Mouse (Mus musculus): ENCODE results near the gene Trpm1. TPM values are rescaled to one million over a fixed set of nuclear protein-coding genes. Genes with fewer than 3 reads are reported as not detected.

The Trpm1 gene
- polyA plus RNA-seq, 1 experiment from 2014 or later, result 0.47 TPM

DNA sequence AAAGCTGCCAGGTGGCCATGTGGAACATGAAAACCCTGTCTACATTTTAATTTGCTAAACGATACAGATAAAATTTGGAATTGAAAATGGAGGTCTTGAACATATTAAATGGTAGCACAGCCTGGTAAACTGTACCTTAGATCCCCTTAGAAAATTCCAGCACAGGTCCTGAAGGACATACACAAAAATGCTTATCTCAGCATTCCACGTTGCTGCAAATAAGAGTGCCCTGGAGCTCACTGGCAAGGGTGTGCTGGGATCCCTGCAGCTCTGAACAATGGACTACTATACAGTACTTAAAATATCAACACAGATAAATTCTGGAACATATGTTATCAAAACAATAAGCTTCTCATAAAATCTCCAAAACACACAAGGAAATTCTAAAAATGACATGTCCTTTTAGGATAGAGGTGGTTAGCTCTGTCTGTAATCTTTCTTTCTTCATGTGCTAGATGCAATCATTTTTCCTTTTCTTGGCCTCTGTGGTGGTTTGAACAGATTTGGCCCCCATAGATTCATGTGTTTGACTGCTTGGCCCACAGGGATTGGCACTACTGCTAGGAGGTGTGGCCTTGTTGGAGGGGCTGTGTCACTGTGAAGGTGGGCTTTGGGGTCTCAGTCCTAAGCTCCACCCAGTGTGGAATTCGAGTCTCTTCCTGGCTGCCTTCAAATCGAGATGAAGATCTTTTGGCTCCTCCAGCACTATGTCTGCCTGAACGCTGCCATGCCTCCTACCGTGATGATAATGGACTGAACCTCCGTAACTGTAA is 3.5 kb downstream of the Trpm1 start:
- H3K4me3 ChIP-seq (replicated peaks), result no peak overlapping the region

DNA sequence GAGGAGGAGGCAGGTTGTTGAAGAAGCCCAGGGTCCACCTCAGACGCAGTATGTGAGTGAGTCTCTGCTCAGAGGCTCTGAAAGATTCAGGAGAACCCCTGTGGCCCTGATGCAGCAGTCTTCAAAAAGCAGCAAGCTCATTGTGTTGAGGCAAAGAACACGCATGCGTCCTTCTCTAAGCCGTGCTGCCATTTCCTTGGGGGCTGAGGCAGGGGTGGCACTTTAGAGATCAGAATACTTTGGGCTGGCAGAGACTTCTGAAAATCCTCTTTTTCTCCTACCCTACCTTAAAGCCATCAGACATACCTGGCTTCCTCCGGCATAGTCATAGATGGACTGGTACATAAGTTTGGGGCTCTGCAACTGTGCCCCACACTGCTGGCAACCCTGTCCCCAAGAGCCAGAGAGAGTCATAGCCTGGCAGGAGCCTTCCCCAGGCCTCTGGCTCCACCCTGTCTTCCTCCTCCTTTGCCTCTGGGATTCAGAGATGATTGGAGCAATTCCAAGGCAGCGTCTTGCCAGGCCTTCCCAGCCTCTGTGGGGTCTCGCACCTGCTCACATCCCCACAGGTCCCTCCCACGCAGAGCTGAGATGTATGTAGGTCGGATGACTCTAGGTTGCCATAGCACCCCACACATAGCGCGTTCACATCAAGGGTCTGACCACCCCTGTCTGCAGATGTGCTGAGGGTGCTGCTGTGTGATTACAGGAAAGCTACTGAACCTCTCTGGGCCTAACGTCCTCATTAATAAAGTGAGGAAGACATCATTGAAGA is 4.8 kb downstream of the Trpm1 start:
- Histone ChIP-seq H3K36me3 (no peaks in the 10 kb centered on the region), H3K4me3 (replicated peaks) (no peak overlapping the region), H3K4me2 (replicated peaks) (no peak overlapping the region), H3K9me3 (no peaks in the 10 kb centered on the region), H3K9ac (replicated peaks) (no peak overlapping the region), H3K27ac (no peak overlapping the region), H3K27me3 (no peaks in the 10 kb centered on the region), H3K4me1 (replicated peaks) (peaks cover 42% of the 10 kb centered on the region)
- ATAC-seq, result no peak
- 69% methylated on average over 12 of the region's 12 CpGs for WGBS

More for the DNA sequence above, 3.5 kb downstream of the Trpm1 start:
- ATAC-seq, result no peak
- Histone ChIP-seq H3K27ac (no peak overlapping the region), H3K36me3 (no peaks in the 10 kb centered on the region), H3K4me2 (replicated peaks) (no peak overlapping the region), H3K4me1 (replicated peaks) (peaks cover 28% of the 10 kb centered on the region), H3K27me3 (no peaks in the 10 kb centered on the region), H3K9ac (replicated peaks) (no peak overlapping the region), H3K9me3 (no peaks in the 10 kb centered on the region)
- WGBS, result 76% methylated on average over 7 of the region's 7 CpGs

DNA sequence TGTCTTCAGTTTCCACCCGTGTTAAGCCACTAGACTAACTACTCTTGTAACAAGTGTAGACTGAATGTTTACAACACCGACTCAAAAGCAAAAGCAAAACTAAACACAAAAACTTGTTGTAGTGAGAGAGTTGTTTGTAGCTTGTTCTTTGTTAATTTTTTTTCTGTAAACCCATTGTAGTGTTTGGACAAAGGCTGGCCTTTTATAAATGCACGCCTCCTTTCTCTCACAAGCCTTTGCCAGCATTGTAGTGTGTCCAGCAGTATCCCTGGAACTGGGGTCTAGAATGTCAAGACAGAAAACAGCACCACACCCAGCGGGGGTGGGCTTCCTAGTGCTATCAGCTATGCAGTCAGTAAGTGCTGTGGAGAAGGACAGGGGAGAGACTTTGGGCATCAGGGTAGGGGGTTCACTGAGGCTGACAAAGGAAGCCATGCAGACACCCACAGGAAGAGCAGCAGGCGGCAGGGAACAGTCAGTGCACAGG is 5.5 kb downstream of the Trpm1 start:
- Histone ChIP-seq H3K9me3 (no peaks in the 10 kb centered on the region), H3K27ac (peak overlapping the region; percentile 30; the same call in 1 of the 2 replicates), H3K36me3 (no peaks in the 10 kb centered on the region), H3K4me1 (replicated peaks) (peaks cover 42% of the 10 kb centered on the region), H3K4me2 (replicated peaks) (no peak overlapping the region), H3K27me3 (no peaks in the 10 kb centered on the region), H3K4me3 (replicated peaks) (no peak overlapping the region), H3K9ac (replicated peaks) (0 out of 2 replicates have a peak overlapping the region, but pooled peaks have one; percentile 2)
- 47% methylated on average over 5 of the region's 5 CpGs for WGBS
- ATAC-seq, result no peak

DNA sequence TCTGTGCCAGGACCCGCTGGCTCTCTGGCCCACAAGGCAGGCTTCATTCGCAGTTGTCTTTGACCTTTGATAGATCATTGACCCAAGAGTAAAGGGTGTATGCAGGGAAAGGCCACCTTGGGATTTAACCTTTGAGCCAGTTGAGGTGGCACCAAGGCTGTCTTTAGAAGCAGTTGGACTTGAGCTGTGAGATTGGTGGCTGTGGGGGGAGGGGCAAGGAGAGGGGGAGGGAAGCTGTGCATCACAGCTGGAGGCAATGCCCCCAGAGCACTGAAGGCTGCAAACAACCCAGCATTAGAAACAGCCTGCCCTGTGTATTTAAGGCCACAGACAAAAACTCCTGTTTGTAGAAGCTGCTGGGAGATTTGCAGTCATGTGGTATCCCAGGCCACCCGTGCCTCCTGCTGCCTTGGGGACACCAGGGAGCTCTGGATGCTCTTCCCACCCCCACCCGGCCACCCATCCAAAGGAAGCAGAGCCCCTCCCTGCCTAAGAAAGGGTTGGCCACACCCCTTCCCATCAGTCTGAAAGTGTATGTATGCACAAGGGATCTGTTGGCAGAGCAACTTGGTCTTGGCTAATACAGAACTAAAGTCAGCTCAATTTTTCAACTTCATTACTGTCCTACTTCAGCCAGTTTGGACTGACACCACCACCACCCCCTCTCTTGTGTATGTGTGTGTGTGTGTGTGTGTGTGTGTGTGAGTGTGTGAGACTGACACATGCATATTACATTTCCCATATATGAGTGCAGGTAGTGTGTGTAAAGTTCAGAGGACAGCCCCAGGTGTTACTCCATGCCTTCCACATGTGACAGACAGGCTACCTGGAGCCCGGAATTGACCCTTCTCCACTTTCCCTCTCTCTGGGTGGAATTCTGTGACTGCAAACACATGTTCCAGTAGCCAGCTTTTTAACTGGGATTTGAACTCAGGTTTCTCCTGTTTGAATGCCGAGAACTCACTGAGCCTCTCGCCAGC is 6.3 kb downstream of the Trpm1 start:
- Histone ChIP-seq H3K4me3 (replicated peaks) (no peak overlapping the region), H3K4me2 (replicated peaks) (no peak overlapping the region), H3K4me1 (replicated peaks) (peaks cover 42% of the 10 kb centered on the region), H3K27me3 (no peaks in the 10 kb centered on the region), H3K36me3 (no peaks in the 10 kb centered on the region), H3K9ac (replicated peaks) (0 out of 2 replicates have a peak overlapping the region, but pooled peaks have one; percentile 2), H3K9me3 (no peaks in the 10 kb centered on the region), H3K27ac (peak overlapping the region; percentile 30; the same call in 1 of the 2 replicates)
- ATAC-seq, result peak; percentile 16; the same call in 1 of the 2 replicates
- WGBS, result 54% methylated on average over 7 of the region's 7 CpGs

DNA sequence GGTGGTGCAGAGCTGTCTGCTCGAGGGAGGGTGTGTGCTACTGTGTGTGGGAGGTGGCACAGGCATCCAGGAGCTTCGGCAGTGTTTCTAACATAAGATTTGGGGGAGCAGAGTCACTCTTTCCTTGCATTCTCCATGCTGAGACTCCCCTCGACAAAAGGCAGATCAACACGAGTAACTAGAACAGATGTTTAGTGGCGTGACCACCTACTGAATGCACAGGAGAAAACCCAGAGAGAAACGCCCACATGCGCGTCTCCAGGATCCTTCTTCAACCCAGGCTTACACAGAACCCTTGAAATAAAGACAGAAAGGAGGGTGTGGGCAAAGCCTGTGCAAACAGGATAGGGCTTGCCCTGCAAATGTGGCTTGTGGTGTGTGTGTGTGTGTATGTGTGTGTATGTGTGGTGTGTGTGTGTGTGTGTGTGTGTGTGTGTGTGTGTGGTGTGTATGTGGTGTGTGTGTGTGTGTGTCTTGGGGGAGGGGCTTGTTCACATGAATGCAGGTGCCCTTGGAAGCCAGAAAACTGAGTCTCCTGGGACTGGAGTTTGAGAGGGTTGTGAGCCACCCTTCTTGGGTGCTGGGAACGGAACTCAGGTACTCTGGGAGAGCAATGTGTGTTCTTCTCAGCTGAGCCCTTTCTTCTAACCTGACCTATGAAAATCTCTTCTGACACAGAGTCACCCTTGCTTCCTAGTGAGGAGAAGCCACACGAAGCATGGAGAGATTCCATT is 7.3 kb downstream of the Trpm1 start:
- Histone ChIP-seq H3K9ac (replicated peaks) (no peak overlapping the region), H3K27ac (no peak overlapping the region), H3K36me3 (no peaks in the 10 kb centered on the region), H3K4me1 (replicated peaks) (peaks cover 34% of the 10 kb centered on the region), H3K9me3 (no peaks in the 10 kb centered on the region), H3K4me3 (replicated peaks) (no peak overlapping the region), H3K4me2 (replicated peaks) (no peak overlapping the region), H3K27me3 (no peaks in the 10 kb centered on the region)
- 62% methylated on average over 10 of the region's 10 CpGs for WGBS
- ATAC-seq, result no peak

DNA sequence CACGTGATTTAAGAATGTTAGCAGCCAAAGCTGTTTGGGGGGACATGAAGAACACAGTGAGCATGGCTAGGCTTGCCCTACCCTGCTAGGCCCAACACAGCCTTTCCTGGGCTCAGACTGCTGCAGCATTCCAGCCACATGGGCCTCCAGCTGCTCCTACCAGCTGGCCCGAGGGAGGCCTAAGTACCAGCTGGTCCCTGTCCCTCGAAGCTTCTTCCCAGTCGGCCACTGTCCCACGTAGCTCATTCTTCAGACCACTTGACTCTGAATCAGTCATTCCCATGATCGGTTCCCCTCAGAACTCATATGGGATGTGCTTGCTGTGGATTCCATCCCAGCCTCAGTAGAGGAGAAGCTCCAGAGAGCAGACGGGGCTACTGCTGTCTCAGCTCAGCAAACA is 8.4 kb downstream of the Trpm1 start:
- H3K4me2 ChIP-seq (replicated peaks), result no peak overlapping the region
- H3K4me1 ChIP-seq (replicated peaks), result peaks cover 34% of the 10 kb centered on the region
- WGBS, result 54% methylated on average over 7 of the region's 7 CpGs
- no peaks in the 10 kb centered on the region for H3K27me3 ChIP-seq
- H3K4me3 ChIP-seq (replicated peaks), result no peak overlapping the region
- ATAC-seq, result no peak
- no peaks in the 10 kb centered on the region for H3K9me3 ChIP-seq
- H3K36me3 ChIP-seq, result no peaks in the 10 kb centered on the region
- H3K27ac ChIP-seq, result no peak overlapping the region
- no peak overlapping the region for H3K9ac ChIP-seq (replicated peaks)

DNA sequence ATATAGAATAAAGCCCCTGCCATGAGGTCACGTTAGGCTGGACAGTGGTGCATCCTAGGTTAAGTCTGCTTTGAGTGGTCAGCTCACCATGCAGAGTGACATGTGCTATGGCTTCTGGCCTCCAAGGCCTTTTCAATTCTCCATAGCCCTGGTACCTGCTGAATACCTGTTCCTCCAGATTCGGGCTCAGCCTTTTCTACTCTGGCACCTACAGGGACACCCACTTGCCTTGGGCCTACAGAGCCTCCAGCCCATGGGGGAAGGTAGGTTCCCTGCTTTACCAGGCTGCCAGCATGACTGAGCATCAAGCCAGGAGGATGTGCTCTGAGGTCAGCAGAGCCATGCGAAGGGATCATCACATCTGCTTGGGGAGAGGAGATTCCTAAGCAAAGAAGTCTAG is 9.5 kb downstream of the Trpm1 start:
- ATAC-seq, result no peak

DNA sequence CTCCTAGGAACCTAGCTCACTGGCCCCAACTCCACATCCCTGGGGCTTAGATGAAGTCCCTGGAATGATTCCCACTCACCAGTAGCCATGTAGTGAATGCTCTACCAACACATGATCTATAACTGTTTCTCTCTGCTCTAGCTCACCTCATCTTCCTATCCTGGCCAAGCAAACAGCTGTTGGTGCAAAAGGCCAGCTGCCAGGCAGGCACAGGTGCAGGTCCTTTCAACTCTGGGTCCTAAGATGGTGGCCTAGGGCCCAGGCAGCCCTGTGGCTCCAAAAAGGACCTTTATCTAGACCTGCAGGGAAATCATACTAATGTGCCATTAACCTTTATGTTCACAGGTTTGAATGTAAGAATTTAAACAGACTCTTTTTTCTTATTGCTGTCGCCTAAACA is 10.3 kb downstream of the Trpm1 start:
- Histone ChIP-seq H3K27ac (no peak overlapping the region), H3K4me2 (replicated peaks) (no peak overlapping the region), H3K9ac (replicated peaks) (no peak overlapping the region), H3K27me3 (no peaks in the 10 kb centered on the region), H3K36me3 (no peaks in the 10 kb centered on the region), H3K4me3 (replicated peaks) (no peak overlapping the region), H3K4me1 (replicated peaks) (peaks cover 27% of the 10 kb centered on the region), H3K9me3 (no peaks in the 10 kb centered on the region)
- no peak for ATAC-seq
- 97% methylated on average over 1 of the region's 1 CpGs for WGBS

More for the DNA sequence above, 9.5 kb downstream of the Trpm1 start:
- no peak overlapping the region for H3K4me2 ChIP-seq (replicated peaks)
- H3K9ac ChIP-seq (replicated peaks), result no peak overlapping the region
- H3K9me3 ChIP-seq, result no peaks in the 10 kb centered on the region
- H3K27me3 ChIP-seq, result no peaks in the 10 kb centered on the region
- peaks cover 34% of the 10 kb centered on the region for H3K4me1 ChIP-seq (replicated peaks)
- no peak overlapping the region for H3K4me3 ChIP-seq (replicated peaks)
- no peaks in the 10 kb centered on the region for H3K36me3 ChIP-seq
- H3K27ac ChIP-seq, result no peak overlapping the region
- WGBS, result 86% methylated on average over 3 of the region's 3 CpGs

DNA sequence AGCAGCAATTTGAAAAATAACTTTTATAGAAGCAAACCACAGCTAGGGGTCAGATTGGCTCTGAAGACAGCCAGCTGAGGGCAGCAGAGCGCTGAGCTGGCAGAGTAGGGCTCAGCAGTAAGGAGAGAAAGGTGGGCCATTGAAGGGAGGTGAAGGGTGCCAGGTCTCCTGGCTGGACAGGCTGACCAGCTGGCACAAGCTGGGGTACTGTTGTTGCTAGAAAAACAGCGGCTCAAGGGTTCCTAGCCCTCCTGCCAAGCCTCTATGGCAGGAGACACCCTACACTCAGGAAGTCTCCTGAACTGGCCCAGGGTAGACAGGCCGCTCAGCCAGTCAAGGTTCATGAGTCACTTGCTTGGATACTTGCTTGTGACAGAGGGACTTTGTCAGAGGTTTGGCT is 11.4 kb downstream of the Trpm1 start:
- Histone ChIP-seq H3K4me3 (replicated peaks) (no peak overlapping the region), H3K9me3 (no peaks in the 10 kb centered on the region), H3K27me3 (no peaks in the 10 kb centered on the region), H3K4me2 (replicated peaks) (no peak overlapping the region), H3K9ac (replicated peaks) (no peak overlapping the region), H3K36me3 (no peaks in the 10 kb centered on the region), H3K4me1 (replicated peaks) (peaks cover 18% of the 10 kb centered on the region), H3K27ac (no peak overlapping the region)
- ATAC-seq, result peak; percentile 66
- WGBS, result 63% methylated on average over 3 of the region's 3 CpGs

DNA sequence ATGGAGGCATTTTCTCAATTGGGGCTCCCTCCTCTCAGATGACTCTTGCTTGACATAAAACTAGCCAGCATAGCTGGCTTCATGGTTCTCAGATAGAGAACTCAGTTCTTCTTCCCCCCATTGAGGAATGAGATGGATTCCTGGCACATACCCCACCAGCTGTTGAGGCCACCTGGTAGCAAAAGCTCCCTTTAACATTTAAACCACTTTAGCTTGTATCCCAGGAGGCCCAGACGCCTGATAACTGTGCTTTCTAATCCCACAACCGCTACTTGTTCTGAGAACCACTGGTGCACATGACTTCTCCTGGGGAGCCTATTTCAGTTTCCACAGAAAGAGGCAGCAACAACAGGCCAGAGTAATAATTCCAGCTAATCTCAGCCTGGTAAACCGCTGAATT is 12.4 kb downstream of the Trpm1 start:
- H3K9me3 ChIP-seq, result no peaks in the 10 kb centered on the region
- H3K36me3 ChIP-seq, result no peaks in the 10 kb centered on the region
- H3K4me2 ChIP-seq (replicated peaks), result no peak overlapping the region
- no peaks in the 10 kb centered on the region for H3K27me3 ChIP-seq
- ATAC-seq, result no peak
- WGBS, result 58% methylated on average over 3 of the region's 3 CpGs
- no peak overlapping the region for H3K27ac ChIP-seq
- no peak overlapping the region for H3K4me3 ChIP-seq (replicated peaks)
- H3K9ac ChIP-seq (replicated peaks), result no peak overlapping the region
- peaks cover 16% of the 10 kb centered on the region for H3K4me1 ChIP-seq (replicated peaks)

DNA sequence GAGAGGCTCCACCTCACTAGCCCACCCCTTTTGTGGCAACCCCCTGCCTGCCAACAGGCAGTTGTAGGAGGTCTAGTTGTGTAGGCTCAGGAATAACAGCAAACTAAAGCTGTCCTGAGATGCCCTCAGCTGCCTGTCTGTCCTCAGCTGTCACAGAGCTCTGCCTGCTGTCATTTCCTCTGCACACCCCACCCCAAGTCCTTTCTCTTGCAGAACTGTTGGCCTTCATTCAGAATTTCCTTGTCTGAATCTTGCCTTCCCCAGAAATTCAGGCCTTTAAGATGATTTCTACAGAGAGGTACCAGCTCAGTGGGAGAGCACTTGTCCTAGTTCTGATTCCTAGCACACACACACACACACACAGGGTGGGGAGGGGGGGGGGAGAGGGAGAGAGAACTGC is 13.1 kb downstream of the Trpm1 start:
- Histone ChIP-seq H3K27me3 (no peaks in the 10 kb centered on the region), H3K9me3 (no peaks in the 10 kb centered on the region), H3K27ac (no peak overlapping the region), H3K4me2 (replicated peaks) (no peak overlapping the region), H3K4me1 (replicated peaks) (peaks cover 16% of the 10 kb centered on the region), H3K36me3 (no peaks in the 10 kb centered on the region), H3K4me3 (replicated peaks) (no peak overlapping the region), H3K9ac (replicated peaks) (no peak overlapping the region)
- ATAC-seq, result no peak

All from midbrain, embryonic 13.5 days (tissue).